Mouse (Mus musculus) liver, embryonic 13.5 days (tissue): Measurements from ENCODE around the gene Magoh. TPM values are rescaled to one million over a fixed set of nuclear protein-coding genes. Genes with fewer than 3 reads are reported as not detected.

Source experiments
- ATAC-seq: fragments of 200-750 bp; cut with Nextera tagmentation; 2 replicates; pipeline ENCODE4 v1.8.0; 2017; ENCODE audit warnings: low read depth, mild to moderate bottlenecking, moderate number of reproducible peaks, moderate library complexity
- DNase-seq: peaks from one replicate; pipeline ENCODE4 v3.0.0; 2022
- H3K27ac ChIP-seq: fragments of 300-500 bp; sonication (generic); 2 replicates; pipeline ENCODE4 v1.5.1; 2015; ENCODE audit warnings: moderate library complexity, mild to moderate bottlenecking, inconsistent platforms
- H3K27me3 ChIP-seq: fragments of 300-500 bp; sonication (generic); 2 replicates; pipeline ENCODE4 v1.6.1; 2015; ENCODE audit warnings: mild to moderate bottlenecking, inconsistent platforms
- H3K36me3 ChIP-seq: fragments of 300-500 bp; sonication (generic); 2 replicates; pipeline ENCODE4 v1.6.1; 2015; ENCODE audit warnings: mild to moderate bottlenecking, inconsistent platforms
- H3K4me1 ChIP-seq: fragments of 300-500 bp; sonication (generic); replicated peaks from 2 replicates; pipeline ENCODE4 v1.6.1; 2015; ENCODE audit warnings: inconsistent platforms
- H3K4me2 ChIP-seq: fragments of 300-500 bp; sonication (generic); 2 replicates; pipeline ENCODE4 v1.6.1; 2015; ENCODE audit warnings: inconsistent platforms, mild to moderate bottlenecking, moderate library complexity
- H3K4me3 ChIP-seq: fragments of 300-500 bp; sonication (generic); replicated peaks from 2 replicates; pipeline ENCODE4 v1.5.1; 2015; ENCODE audit warnings: mild to moderate bottlenecking, inconsistent platforms
- H3K9ac ChIP-seq: fragments of 300-500 bp; sonication (generic); 2 replicates; pipeline ENCODE4 v1.6.1; 2015; ENCODE audit warnings: mild to moderate bottlenecking, inconsistent platforms
- H3K9me3 ChIP-seq: fragments of 300-500 bp; sonication (generic); replicated peaks from 2 replicates; pipeline ENCODE4 v1.6.1; 2016; ENCODE audit warnings: inconsistent platforms
- WGBS: fragments of 180-500 bp; shearing (Covaris S2); methylation state at CpG from one replicate; pipeline ENCODE4 v1.1.7; 2015; ENCODE audit not compliant: insufficient replicate concordance; 5-methylcytosine and 5-hydroxymethylcytosine counted together
- polyA plus RNA-seq: library from polyadenylated mRNA; unstranded; fragments of >200 nt; fragmentation: Nextera tagmentation; extraction: Ambion mirVana; gene quantifications from 2 replicates; pipeline ENCODE4 v1.2.1, GENCODE M21; 2015

Magoh gene
- polyA plus RNA-seq, 1 experiment from 2014 or later, result 129 TPM

GRCm38 (mm10) chr4:107846795-107847194 is 32.8 kb upstream of the Magoh start:
- Histone ChIP-seq H3K9ac (no peak overlapping the region), H3K36me3 (no peaks in the 10 kb centered on the region), H3K27ac (no peak overlapping the region), H3K27me3 (peaks cover 15% of the 10 kb centered on the region), H3K4me2 (no peak overlapping the region), H3K4me1 (peaks cover 15% of the 10 kb centered on the region), H3K4me3 (no peak overlapping the region), H3K9me3 (no peaks in the 10 kb centered on the region)
- DNase-seq, result no peak
- no peak for ATAC-seq
- WGBS, result 57% methylated on average over 7 of the region's 7 CpGs

GRCm38 (mm10) chr4:107848546-107848945 is 31.0 kb upstream of the Magoh start:
- DNase-seq, result no peak
- H3K27ac ChIP-seq, result no peak overlapping the region

DNA sequence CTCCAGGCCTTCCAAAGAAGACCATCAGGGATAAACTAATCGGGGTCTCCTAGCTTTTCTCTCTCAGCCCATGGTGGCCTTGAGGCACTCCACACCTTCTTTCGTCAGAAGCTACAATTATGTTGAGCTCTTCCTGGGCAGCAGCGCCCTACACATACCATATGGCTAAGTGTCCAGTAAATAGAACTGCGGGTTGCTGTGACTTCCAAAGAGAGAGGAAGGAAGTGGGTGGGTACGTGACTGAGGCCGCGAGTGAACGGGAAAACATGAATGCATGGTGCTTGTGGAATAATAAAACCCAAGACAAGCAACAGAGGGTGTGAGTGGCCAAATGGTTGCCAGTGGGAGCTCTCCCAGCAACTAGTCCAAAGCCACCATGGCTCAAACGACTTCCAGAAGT is 29.9 kb upstream of the Magoh start:
- Histone ChIP-seq H3K36me3 (peaks cover 1% of the 10 kb centered on the region; the same call in 1 of the 2 replicates), H3K4me2 (no peak overlapping the region), H3K4me1 (0 out of 2 replicates have a peak, but pooled peaks cover 3% of the 10 kb centered on the region), H3K4me3 (no peak overlapping the region), H3K27ac (no peak overlapping the region), H3K27me3 (peaks cover 15% of the 10 kb centered on the region), H3K9me3 (no peaks in the 10 kb centered on the region), H3K9ac (no peak overlapping the region)
- ATAC-seq, result no peak
- DNase-seq, result no peak
- 55% methylated on average over 9 of the region's 9 CpGs for WGBS

More at GRCm38 (mm10) chr4:107848546-107848945, 31.0 kb upstream of the Magoh start:
- no peak for ATAC-seq
- Histone ChIP-seq H3K4me2 (no peak overlapping the region), H3K4me3 (no peak overlapping the region), H3K27me3 (peaks cover 15% of the 10 kb centered on the region), H3K4me1 (0 out of 2 replicates have a peak, but pooled peaks cover 3% of the 10 kb centered on the region), H3K9ac (no peak overlapping the region), H3K36me3 (no peaks in the 10 kb centered on the region), H3K9me3 (no peaks in the 10 kb centered on the region)
- WGBS, result 76% methylated on average over 5 of the region's 5 CpGs

GRCm38 (mm10) chr4:107850091-107850490 is 29.5 kb upstream of the Magoh start:
- WGBS, result 79% methylated on average over 8 of the region's 8 CpGs
- Histone ChIP-seq H3K4me2 (no peak overlapping the region), H3K27me3 (peaks cover 15% of the 10 kb centered on the region), H3K9ac (no peak overlapping the region), H3K4me1 (0 out of 2 replicates have a peak, but pooled peaks cover 3% of the 10 kb centered on the region), H3K9me3 (no peaks in the 10 kb centered on the region), H3K27ac (no peak overlapping the region), H3K4me3 (no peak overlapping the region), H3K36me3 (peaks cover 6% of the 10 kb centered on the region; the same call in 1 of the 2 replicates)
- ATAC-seq (no peak), DNase-seq (no peak)

GRCm38 (mm10) chr4:107853333-107853732 is 26.2 kb upstream of the Magoh start:
- WGBS, result 83% methylated on average over 8 of the region's 8 CpGs

DNA sequence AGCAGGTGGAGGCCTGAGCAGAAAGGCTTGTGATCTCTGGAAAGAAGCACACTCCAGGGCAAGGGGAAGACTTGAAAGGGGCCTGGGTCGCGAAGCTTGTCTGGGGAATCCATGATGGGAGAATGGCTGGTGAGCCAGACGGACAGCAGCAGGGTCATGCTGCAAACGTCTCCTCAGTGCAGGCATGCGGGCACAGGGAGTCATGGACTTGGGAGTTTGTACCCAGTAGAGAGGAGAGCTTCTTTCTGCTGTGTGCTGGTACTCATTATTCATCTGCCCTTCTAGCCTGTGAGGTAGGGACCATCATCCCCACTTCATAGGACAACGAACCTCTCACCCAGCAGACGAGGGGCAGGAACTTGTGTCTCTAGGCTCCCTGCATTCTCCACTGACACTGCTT is 25.7 kb upstream of the Magoh start:
- H3K27ac ChIP-seq, result no peak overlapping the region
- no peak for ATAC-seq
- no peaks in the 10 kb centered on the region for H3K27me3 ChIP-seq
- no peak overlapping the region for H3K9ac ChIP-seq
- no peak overlapping the region for H3K4me3 ChIP-seq
- H3K4me1 ChIP-seq, result no peaks in the 10 kb centered on the region
- H3K36me3 ChIP-seq, result peaks cover 34% of the 10 kb centered on the region
- H3K4me2 ChIP-seq, result no peak overlapping the region
- WGBS, result 80% methylated on average over 7 of the region's 7 CpGs
- no peaks in the 10 kb centered on the region for H3K9me3 ChIP-seq
- DNase-seq, result no peak

More at GRCm38 (mm10) chr4:107853333-107853732, 26.2 kb upstream of the Magoh start:
- no peak for DNase-seq
- Histone ChIP-seq H3K27me3 (no peaks in the 10 kb centered on the region), H3K9ac (no peak overlapping the region), H3K27ac (no peak overlapping the region), H3K9me3 (no peaks in the 10 kb centered on the region), H3K4me1 (no peaks in the 10 kb centered on the region), H3K4me2 (no peak overlapping the region), H3K4me3 (no peak overlapping the region), H3K36me3 (peaks cover 30% of the 10 kb centered on the region)
- no peak for ATAC-seq

- Histone ChIP-seq H3K27ac (no peak overlapping the region), H3K4me1 (no peaks in the 10 kb centered on the region), H3K36me3 (peaks cover 57% of the 10 kb centered on the region), H3K9me3 (no peaks in the 10 kb centered on the region), H3K27me3 (no peaks in the 10 kb centered on the region), H3K4me2 (no peak overlapping the region), H3K9ac (no peak overlapping the region), H3K4me3 (no peak overlapping the region)
- no peak for ATAC-seq
- no peak for DNase-seq
- WGBS, result 76% methylated on average over 11 of the region's 11 CpGs
These were observed 22.4 kb upstream of the Magoh start for GRCm38 (mm10) chr4:107856958-107857686.

DNA sequence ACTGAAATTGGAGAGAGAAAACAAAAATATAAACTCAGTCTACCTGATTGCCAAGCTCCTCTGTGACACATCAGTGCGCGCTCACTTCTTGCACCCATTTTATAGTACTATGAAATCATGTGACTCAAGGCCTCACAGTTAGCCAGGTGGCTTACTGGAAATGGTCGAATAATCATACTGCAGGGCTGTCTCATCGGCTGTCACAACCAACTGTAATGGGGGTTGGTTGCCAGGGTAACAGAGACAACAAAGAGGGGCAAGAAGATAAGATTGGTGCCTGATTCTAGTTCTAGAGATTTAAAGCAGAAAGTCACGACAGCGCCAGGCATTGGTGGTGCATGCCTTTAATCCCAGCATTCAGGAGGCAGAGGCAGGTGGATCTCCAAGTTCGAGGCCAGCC is 20.6 kb upstream of the Magoh start:
- Histone ChIP-seq H3K9me3 (no peaks in the 10 kb centered on the region), H3K4me2 (no peak overlapping the region), H3K27me3 (no peaks in the 10 kb centered on the region), H3K27ac (no peak overlapping the region), H3K36me3 (peaks cover 64% of the 10 kb centered on the region), H3K4me1 (no peaks in the 10 kb centered on the region), H3K9ac (no peak overlapping the region), H3K4me3 (no peak overlapping the region)
- no peak for ATAC-seq
- DNase-seq, result no peak
- 73% methylated on average over 7 of the region's 7 CpGs for WGBS

GRCm38 (mm10) chr4:107864866-107865265 is 14.7 kb upstream of the Magoh start:
- DNase-seq (no peak), ATAC-seq (no peak)
- Histone ChIP-seq H3K27ac (no peak overlapping the region), H3K4me1 (no peaks in the 10 kb centered on the region), H3K27me3 (no peaks in the 10 kb centered on the region), H3K9me3 (no peaks in the 10 kb centered on the region), H3K4me2 (no peak overlapping the region), H3K36me3 (peaks cover 31% of the 10 kb centered on the region), H3K4me3 (no peak overlapping the region), H3K9ac (no peak overlapping the region)
- 76% methylated on average over 4 of the region's 4 CpGs for WGBS

GRCm38 (mm10) chr4:107881631-107882030 is 2.1 kb downstream of the Magoh start:
- 86% methylated on average over 1 of the region's 1 CpGs for WGBS
- Histone ChIP-seq H3K4me3 (no peak overlapping the region), H3K36me3 (peaks cover 57% of the 10 kb centered on the region), H3K9ac (no peak overlapping the region), H3K9me3 (no peaks in the 10 kb centered on the region), H3K27me3 (no peaks in the 10 kb centered on the region), H3K27ac (no peak overlapping the region), H3K4me2 (no peak overlapping the region), H3K4me1 (peaks cover 26% of the 10 kb centered on the region)
- DNase-seq (no peak), ATAC-seq (no peak)

DNA sequence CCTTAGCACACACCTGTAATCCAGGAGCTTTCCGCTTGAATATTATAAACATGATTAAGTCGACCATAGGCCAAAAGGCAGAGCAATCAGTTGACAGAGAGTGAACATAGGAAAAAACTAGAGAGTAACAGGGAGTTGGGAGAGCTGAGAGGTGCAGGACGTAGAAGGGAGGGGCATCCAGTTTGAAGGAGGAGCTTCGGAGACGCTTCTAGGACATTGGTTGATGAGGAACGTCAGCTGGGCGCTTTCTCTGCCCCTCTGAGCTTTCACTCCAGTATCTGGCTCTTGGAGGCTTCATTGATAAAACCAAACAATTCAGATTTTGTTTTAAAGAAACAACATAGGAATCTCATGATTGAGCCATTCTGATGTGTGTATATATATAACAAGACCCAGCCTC is 6.8 kb downstream of the Magoh start:
- 71% methylated on average over 7 of the region's 7 CpGs for WGBS
- no peak for DNase-seq
- Histone ChIP-seq H3K4me3 (no peak overlapping the region), H3K4me1 (peaks cover 35% of the 10 kb centered on the region), H3K36me3 (peaks cover 59% of the 10 kb centered on the region), H3K9ac (no peak overlapping the region), H3K4me2 (no peak overlapping the region), H3K27ac (no peak overlapping the region), H3K27me3 (no peaks in the 10 kb centered on the region), H3K9me3 (no peaks in the 10 kb centered on the region)
- ATAC-seq, result no peak

GRCm38 (mm10) chr4:107889385-107889730 is 9.8 kb downstream of the Magoh start:
- 2% methylated on average over 12 of the region's 12 CpGs for WGBS
- Histone ChIP-seq H3K9me3 (no peaks in the 10 kb centered on the region), H3K27me3 (no peaks in the 10 kb centered on the region), H3K4me1 (peaks cover 31% of the 10 kb centered on the region), H3K4me2 (peak overlapping the region; percentile 90), H3K36me3 (peaks cover 56% of the 10 kb centered on the region), H3K4me3 (peak overlapping the region; percentile 73), H3K27ac (peak overlapping the region; percentile 84), H3K9ac (peak overlapping the region; percentile 74)
- DNase-seq (no peak), ATAC-seq (peak; percentile 16)
